Mouse (Mus musculus) midbrain, embryonic 12.5 days (tissue): ENCODE results near the gene Cdhr3. TPM values are rescaled to one million over a fixed set of nuclear protein-coding genes. Genes with fewer than 3 reads are reported as not detected.

Experiments used
- ATAC-seq: fragments of 200-750 bp; cut with Nextera tagmentation; 2 replicates; pipeline ENCODE4 v1.8.0; 2017; ENCODE audit warnings: low read depth, moderate TSS enrichment, moderate library complexity; ENCODE audit not compliant: low FRiP score
- H3K27ac ChIP-seq: fragments of 300-500 bp; sonication (generic); replicated peaks from 2 replicates; pipeline ENCODE4 v1.5.1; 2016; ENCODE audit warnings: mild to moderate bottlenecking
- H3K27me3 ChIP-seq: fragments of 300-500 bp; sonication (generic); 2 replicates; pipeline ENCODE4 v1.6.1; 2016; ENCODE audit warnings: mild to moderate bottlenecking
- H3K36me3 ChIP-seq: fragments of 300-500 bp; sonication (generic); 2 replicates; pipeline ENCODE4 v1.6.1; 2016
- H3K4me1 ChIP-seq: fragments of 300-500 bp; sonication (generic); 2 replicates; pipeline ENCODE4 v1.6.1; 2016
- H3K4me2 ChIP-seq: fragments of 300-500 bp; sonication (generic); replicated peaks from 2 replicates; pipeline ENCODE4 v1.6.1; 2016; ENCODE audit warnings: mild to moderate bottlenecking, moderate library complexity
- H3K4me3 ChIP-seq: fragments of 300-500 bp; sonication (generic); 2 replicates; pipeline ENCODE4 v1.5.1; 2016; ENCODE audit warnings: mild to moderate bottlenecking
- H3K9ac ChIP-seq: fragments of 300-500 bp; sonication (generic); replicated peaks from 2 replicates; pipeline ENCODE4 v1.6.1; 2016; ENCODE audit warnings: mild to moderate bottlenecking, moderate library complexity
- H3K9me3 ChIP-seq: fragments of 300-500 bp; sonication (generic); 2 replicates; pipeline ENCODE4 v1.6.1; 2016; ENCODE audit warnings: mild to moderate bottlenecking
- WGBS: fragments of 180-500 bp; shearing (Covaris S2); methylation state at CpG from one replicate; pipeline ENCODE4 v1.1.7; 2016; 5-methylcytosine and 5-hydroxymethylcytosine counted together
- microRNA-seq: library from miRNA; unstranded; fragments of <30 nt; microRNA quantifications from one replicate; pipeline ENCODE4, GENCODE M21; 2017
- polyA plus RNA-seq: library from polyadenylated mRNA; unstranded; fragments of >200 nt; fragmentation: Nextera tagmentation; extraction: Ambion mirVana; gene quantifications from 2 replicates; pipeline ENCODE4 v1.2.1, GENCODE M21; 2016

Gene Cdhr3
- polyA plus RNA-seq, 1 experiment from 2014 or later, result 0.08 TPM

- Histone ChIP-seq H3K9ac (no peak overlapping the region), H3K4me3 (no peak overlapping the region), H3K4me1 (no peaks in the 10 kb centered on the region), H3K9me3 (no peaks in the 10 kb centered on the region), H3K4me2 (no peak overlapping the region), H3K27ac (no peak overlapping the region), H3K27me3 (no peaks in the 10 kb centered on the region), H3K36me3 (no peaks in the 10 kb centered on the region)
- ATAC-seq, result no peak
- 86% methylated on average over 5 of the region's 5 CpGs for WGBS
These were observed 98.6 kb downstream of the Cdhr3 start for GRCm38 (mm10) chr12:32994081-32994480.

- Histone ChIP-seq H3K9ac (no peak overlapping the region), H3K4me2 (no peak overlapping the region), H3K4me3 (no peak overlapping the region), H3K36me3 (no peaks in the 10 kb centered on the region), H3K4me1 (no peaks in the 10 kb centered on the region), H3K27ac (no peak overlapping the region), H3K27me3 (no peaks in the 10 kb centered on the region), H3K9me3 (no peaks in the 10 kb centered on the region)
- 80% methylated on average over 12 of the region's 12 CpGs for WGBS
- ATAC-seq, result no peak
These were observed 102.9 kb downstream of the Cdhr3 start for GRCm38 (mm10) chr12:32989731-32990130.

GRCm38 (mm10) chr12:32986284-32986683 is 106.4 kb downstream of the Cdhr3 start:
- Histone ChIP-seq H3K4me2 (no peak overlapping the region), H3K9ac (no peak overlapping the region), H3K4me3 (no peak overlapping the region), H3K9me3 (no peaks in the 10 kb centered on the region), H3K4me1 (no peaks in the 10 kb centered on the region), H3K27ac (no peak overlapping the region), H3K27me3 (no peaks in the 10 kb centered on the region), H3K36me3 (no peaks in the 10 kb centered on the region)
- no peak for ATAC-seq
- 79% methylated on average over 1 of the region's 1 CpGs for WGBS

Small RNAs within 50 kb of the gene (microRNA-seq; reads per million reads assigned to microRNA genes)
- not detected for gene Gm22904

Other genes starting within 250 kb of the Cdhr3 start
- 39.9 and 41.0 TPM in 2 replicates for gene Sypl, start 139.0 kb downstream of the Cdhr3 start, polyA plus RNA-seq
- gene Atxn7l1, start 54.8 kb upstream of the Cdhr3 start, polyA plus RNA-seq, result 10.9 and 11.3 TPM in 2 replicates